Mouse (Mus musculus): ENCODE data around the gene Lcn5. TPM values are rescaled to one million over a fixed set of nuclear protein-coding genes. Genes with fewer than 3 reads are reported as not detected.
"Not testable (repeated sequence)": the region's sequence is repeated elsewhere in the genome, so short reads cannot be mapped to it uniquely, and the experiment has no call there.

The Lcn5 gene
- polyA plus RNA-seq, 1 experiment from 2014 or later, result not detected

DNA sequence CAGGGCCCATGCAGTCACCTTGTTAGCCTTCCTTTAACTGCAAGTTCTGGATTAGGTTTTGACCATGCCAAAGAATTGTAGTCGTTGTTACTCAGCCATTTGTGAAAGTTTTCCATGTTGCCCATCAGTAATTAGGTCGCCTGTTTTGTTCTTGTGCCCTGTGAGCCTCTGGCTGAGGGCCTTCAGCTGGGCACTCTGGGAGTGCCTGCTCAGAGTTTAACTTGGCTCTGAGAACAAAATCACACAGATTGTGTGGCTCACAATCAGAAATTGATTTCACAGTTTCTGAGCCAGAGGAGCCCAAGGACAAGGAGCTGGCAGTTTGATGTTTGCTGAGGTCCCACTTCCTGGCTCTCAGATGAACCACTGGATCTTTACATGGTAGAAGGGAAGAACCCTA, 52.0 kb downstream of the Lcn5 start:
- not testable (repeated sequence) for H3K4me2 ChIP-seq; H3K27me3 ChIP-seq (ENCODE audit: control insufficient read depth, insufficient read depth, low read length); ATAC-seq (replicated peaks; ENCODE audit: insufficient number of reproducible peaks, low FRiP score, low TSS enrichment); H3K27ac ChIP-seq (ENCODE audit: low read depth, low read length); H3K4me3 ChIP-seq (ENCODE audit: low read depth, low read length); H3K36me3 ChIP-seq (ENCODE audit: control insufficient read depth, insufficient read depth, low read length); H3K4me1 ChIP-seq (ENCODE audit: control insufficient read depth, insufficient read depth, low read length); H3K9me3 ChIP-seq (replicated peaks; ENCODE audit: control insufficient read depth, low read length); H3K9ac ChIP-seq (ENCODE audit: low read depth, low read length)
- WGBS (ENCODE audit: insufficient replicate concordance), result 73% methylated on average over 2 of the region's 2 CpGs

Other genes with a start within 250 kb of the Lcn5 start
- not detected in 2 replicates for gene Fut7, start 234.7 kb upstream of the Lcn5 start, polyA plus RNA-seq (2014; fragmentation: Nextera tagmentation; extraction: Ambion mirVana)
- gene Abca2, start 229.2 kb upstream of the Lcn5 start, polyA plus RNA-seq (2014; fragmentation: Nextera tagmentation; extraction: Ambion mirVana), result 2.0 and 3.4 TPM in 2 replicates
- gene Clic3, start 201.1 kb upstream of the Lcn5 start, polyA plus RNA-seq (2014; fragmentation: Nextera tagmentation; extraction: Ambion mirVana), result 0.47 and 0.83 TPM in 2 replicates
- gene Paxx, start 196.9 kb upstream of the Lcn5 start, polyA plus RNA-seq (2014; fragmentation: Nextera tagmentation; extraction: Ambion mirVana), result 16.5 and 20.0 TPM in 2 replicates
- gene Ptgds, start 187.9 kb upstream of the Lcn5 start, polyA plus RNA-seq (2014; fragmentation: Nextera tagmentation; extraction: Ambion mirVana), result 0.66 and 1.1 TPM in 2 replicates
- gene Lcn12, start 164.0 kb upstream of the Lcn5 start, polyA plus RNA-seq (2014; fragmentation: Nextera tagmentation; extraction: Ambion mirVana), result not detected in 2 replicates
- gene Fbxw5, start 157.2 kb upstream of the Lcn5 start, polyA plus RNA-seq (2014; fragmentation: Nextera tagmentation; extraction: Ambion mirVana), result 66.7 and 78.7 TPM in 2 replicates
- gene C8g, start 156.2 kb upstream of the Lcn5 start, polyA plus RNA-seq (2014; fragmentation: Nextera tagmentation; extraction: Ambion mirVana), result 3.4 and 3.7 TPM in 2 replicates
- 20.3 and 21.9 TPM in 2 replicates for gene Traf2, start 111.0 kb upstream of the Lcn5 start, polyA plus RNA-seq (2014; fragmentation: Nextera tagmentation; extraction: Ambion mirVana)
- gene Edf1, start 100.1 kb upstream of the Lcn5 start, polyA plus RNA-seq (2014; fragmentation: Nextera tagmentation; extraction: Ambion mirVana), result 318 and 356 TPM in 2 replicates
- gene Mamdc4, start 83.1 kb upstream of the Lcn5 start, polyA plus RNA-seq (2014; fragmentation: Nextera tagmentation; extraction: Ambion mirVana), result 3.2 and 5.5 TPM in 2 replicates
- gene Phpt1, start 82.7 kb upstream of the Lcn5 start, polyA plus RNA-seq (2014; fragmentation: Nextera tagmentation; extraction: Ambion mirVana), result 167 and 172 TPM in 2 replicates
- gene Ajm1, start 76.2 kb upstream of the Lcn5 start, polyA plus RNA-seq (2014; fragmentation: Nextera tagmentation; extraction: Ambion mirVana), result 0.21 TPM in 1 of 2 replicates, not detected in the other
- 35.9 and 40.0 TPM in 2 replicates for gene Rabl6, start 49.4 kb upstream of the Lcn5 start, polyA plus RNA-seq (2014; fragmentation: Nextera tagmentation; extraction: Ambion mirVana)
- gene Ccdc183, start 40.3 kb upstream of the Lcn5 start, polyA plus RNA-seq (2014; fragmentation: Nextera tagmentation; extraction: Ambion mirVana), result 0.11 and 0.20 TPM in 2 replicates
- 14.6 and 18.4 TPM in 2 replicates for gene Tmem141, start 35.9 kb upstream of the Lcn5 start, polyA plus RNA-seq (2014; fragmentation: Nextera tagmentation; extraction: Ambion mirVana)
- 1.0 and 1.1 TPM in 2 replicates for gene Fcna, start 29.9 kb upstream of the Lcn5 start, polyA plus RNA-seq (2014; fragmentation: Nextera tagmentation; extraction: Ambion mirVana)
- gene Lcn8, start 4.8 kb upstream of the Lcn5 start, polyA plus RNA-seq (2014; fragmentation: Nextera tagmentation; extraction: Ambion mirVana), result not detected in 2 replicates
- not detected in 2 replicates for gene Lcn6, start 18.8 kb downstream of the Lcn5 start, polyA plus RNA-seq (2014; fragmentation: Nextera tagmentation; extraction: Ambion mirVana)
- not detected in 2 replicates for gene Lcn10, start 24.8 kb downstream of the Lcn5 start, polyA plus RNA-seq (2014; fragmentation: Nextera tagmentation; extraction: Ambion mirVana)
- not detected in 2 replicates for gene Obp2a, start 42.1 kb downstream of the Lcn5 start, polyA plus RNA-seq (2014; fragmentation: Nextera tagmentation; extraction: Ambion mirVana)
- 42.9 and 49.9 TPM in 2 replicates for gene Bmyc, start 48.8 kb downstream of the Lcn5 start, polyA plus RNA-seq (2014; fragmentation: Nextera tagmentation; extraction: Ambion mirVana)
- not detected in 2 replicates for gene Obp2b, start 79.1 kb downstream of the Lcn5 start, polyA plus RNA-seq (2014; fragmentation: Nextera tagmentation; extraction: Ambion mirVana)
- gene Lcn3, start 107.6 kb downstream of the Lcn5 start, polyA plus RNA-seq (2014; fragmentation: Nextera tagmentation; extraction: Ambion mirVana), result not detected in 2 replicates
- gene Lcn11, start 119.1 kb downstream of the Lcn5 start, polyA plus RNA-seq (2014; fragmentation: Nextera tagmentation; extraction: Ambion mirVana), result not detected in 2 replicates
- gene Gm13539, start 124.3 kb downstream of the Lcn5 start, polyA plus RNA-seq (2014; fragmentation: Nextera tagmentation; extraction: Ambion mirVana), result not detected in 2 replicates
- gene Glt6d1, start 157.9 kb downstream of the Lcn5 start, polyA plus RNA-seq (2014; fragmentation: Nextera tagmentation; extraction: Ambion mirVana), result not detected in 2 replicates
- gene Lcn9, start 165.2 kb downstream of the Lcn5 start, polyA plus RNA-seq (2014; fragmentation: Nextera tagmentation; extraction: Ambion mirVana), result not detected in 2 replicates
- not detected in 2 replicates for gene Sohlh1, start 189.3 kb downstream of the Lcn5 start, polyA plus RNA-seq (2014; fragmentation: Nextera tagmentation; extraction: Ambion mirVana)
- gene Kcnt1, start 205.8 kb downstream of the Lcn5 start, polyA plus RNA-seq (2014; fragmentation: Nextera tagmentation; extraction: Ambion mirVana), result 0.04 TPM in 1 of 2 replicates, not detected in the other

Data from heart, embryonic 11.5 days (tissue).